Mouse (Mus musculus): ENCODE data around the gene Gsg1l.

DNA sequence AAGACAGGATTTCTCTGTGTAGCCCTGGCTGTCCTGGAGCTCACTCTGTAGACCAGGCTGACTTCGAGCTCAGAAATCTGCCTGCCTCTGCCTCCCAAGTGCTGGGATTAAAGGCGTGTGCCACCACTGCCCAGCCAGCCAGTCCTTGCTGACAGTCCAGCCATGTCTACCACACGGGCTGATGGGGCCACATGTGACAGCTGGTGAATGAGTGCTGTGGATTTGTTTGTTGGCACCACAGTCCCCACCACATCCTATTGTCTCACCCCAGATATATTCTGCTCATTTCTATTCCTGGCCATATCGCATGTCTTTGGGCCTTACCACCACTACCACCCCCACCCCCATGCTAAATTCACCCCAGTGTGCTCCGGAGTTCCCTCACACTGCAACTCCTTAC lies 12.5 kb upstream of the Gsg1l start:
- no peak for TF ChIP-seq CTCF (IDR thresholded peaks at IDR 0.05; ENCODE audit: low read depth, low read length)
- TF ChIP-seq EP300 (IDR thresholded peaks at IDR 0.05; ENCODE audit: insufficient read depth, low read depth, low read length) = no peak

Data from ES-Bruce4 (cell line).